Mouse (Mus musculus) ovary, adult 18-20 months (tissue): ENCODE measurements around the gene Herc1.

Experiments
- DNase-seq: peaks from one replicate; pipeline ENCODE4 v3.0.0; 2022; ENCODE audit warnings: low spot score, mixed read lengths

Gene Herc1

DNA sequence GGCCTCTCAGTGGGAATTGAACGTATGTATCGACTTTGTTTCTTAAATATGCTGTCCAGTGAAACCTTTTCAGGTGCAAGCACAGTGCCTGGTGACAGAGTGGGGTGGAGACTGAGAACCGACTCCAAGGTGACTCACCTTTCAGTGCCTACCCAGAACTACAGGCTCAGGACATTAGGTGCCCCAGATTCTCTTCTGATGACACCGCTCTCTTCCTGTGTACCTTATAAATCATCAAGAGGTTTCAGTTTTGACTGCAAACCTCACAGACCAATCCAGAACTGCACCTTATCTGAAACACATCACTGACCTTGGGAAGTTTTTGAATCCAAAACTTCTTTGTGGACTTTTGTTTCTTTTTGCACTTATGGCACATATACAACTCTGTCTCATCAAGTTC is 170.0 kb downstream of the Herc1 start:
- DNase-seq: no peak

DNA sequence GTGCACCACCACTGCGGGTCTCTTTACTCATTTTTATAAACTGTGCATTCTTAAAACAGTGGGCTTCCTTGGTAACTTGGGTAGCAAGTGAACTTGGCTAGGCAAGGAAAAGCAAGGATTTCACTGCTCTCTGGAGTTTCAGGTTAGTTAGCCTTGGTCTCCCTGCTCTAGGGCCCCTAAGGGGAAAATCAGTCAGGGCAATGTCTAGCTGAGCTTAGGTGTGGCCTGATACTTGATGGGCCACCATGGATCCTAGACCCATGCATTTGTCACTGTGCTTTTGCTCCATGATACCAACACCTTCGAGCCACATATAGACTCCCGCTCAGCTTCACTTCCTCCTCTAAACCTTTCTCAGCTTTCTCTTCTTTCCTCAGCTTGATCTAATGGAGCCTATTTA is 171.3 kb downstream of the Herc1 start:
- DNase-seq: no peak

DNA sequence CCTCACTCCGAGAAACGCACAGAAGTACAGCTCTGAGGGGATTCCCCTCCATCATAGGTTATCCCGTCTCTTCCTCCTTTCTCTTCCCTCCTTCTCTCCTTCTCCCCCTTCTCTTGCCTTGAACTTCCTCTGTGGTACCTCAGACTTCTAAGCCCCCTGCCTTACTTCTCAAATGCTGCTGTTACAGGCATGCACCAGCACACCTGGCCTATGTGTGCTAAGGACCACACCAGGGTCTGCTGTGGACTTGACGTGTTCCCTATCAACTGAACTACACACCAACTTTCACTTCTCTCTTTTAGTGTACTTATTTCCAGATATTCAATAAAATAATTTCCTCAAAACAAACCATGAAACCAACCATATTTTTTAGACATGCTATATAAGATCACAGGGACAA is 192.5 kb downstream of the Herc1 start:
- DNase-seq: no peak
